Mouse (Mus musculus): Measurements from ENCODE around the gene Zfp365.

Gene Zfp365

DNA sequence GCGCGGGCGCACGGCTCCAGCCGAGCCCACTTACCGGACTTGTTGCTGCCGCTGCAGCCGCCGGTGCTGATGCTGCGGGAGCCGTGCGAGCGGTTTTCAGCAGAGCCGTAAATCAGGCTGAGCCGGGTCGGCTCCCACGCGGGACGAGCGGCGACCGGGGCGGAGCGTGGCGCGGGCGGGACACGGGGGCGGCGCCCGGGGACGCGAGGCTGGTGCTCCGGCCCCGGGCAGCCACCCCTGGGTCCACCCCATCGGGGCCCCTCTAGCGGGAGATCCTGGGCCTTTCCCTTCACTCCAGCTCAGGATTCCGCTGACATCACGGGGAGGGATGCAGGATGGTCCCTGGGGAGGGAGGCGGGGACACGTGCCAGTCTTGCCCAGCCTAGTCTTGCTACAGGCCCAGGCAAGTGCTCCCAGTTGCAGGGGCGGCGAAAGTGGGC lies at the start of gene Zfp365:
Zfp365 (minus strand) TSS at position 326 of the 440 bp plus-strand sequence.
- DNase-seq: peak; percentile 76 to 82

DNA sequence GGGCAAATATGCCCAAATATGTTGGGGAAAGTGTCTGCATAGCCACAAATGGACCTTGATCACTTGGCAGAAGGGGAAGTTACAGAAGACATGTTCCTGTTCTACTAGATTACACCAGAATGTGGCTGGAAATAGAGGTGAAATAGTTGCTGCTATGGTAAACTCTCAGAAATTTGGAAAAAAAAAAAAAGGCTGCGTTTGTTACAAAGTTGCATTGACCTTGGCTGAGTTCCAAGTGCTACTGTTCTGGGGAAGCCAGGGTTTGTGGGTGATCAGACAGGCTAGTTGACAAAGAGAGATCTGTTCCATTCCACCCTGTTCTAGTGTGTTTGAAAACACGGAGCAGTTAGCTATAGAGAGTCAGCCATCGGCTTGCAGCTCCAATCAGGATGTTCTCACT lies 47.5 kb upstream of the Zfp365 start:
- no peak for DNase-seq

DNA sequence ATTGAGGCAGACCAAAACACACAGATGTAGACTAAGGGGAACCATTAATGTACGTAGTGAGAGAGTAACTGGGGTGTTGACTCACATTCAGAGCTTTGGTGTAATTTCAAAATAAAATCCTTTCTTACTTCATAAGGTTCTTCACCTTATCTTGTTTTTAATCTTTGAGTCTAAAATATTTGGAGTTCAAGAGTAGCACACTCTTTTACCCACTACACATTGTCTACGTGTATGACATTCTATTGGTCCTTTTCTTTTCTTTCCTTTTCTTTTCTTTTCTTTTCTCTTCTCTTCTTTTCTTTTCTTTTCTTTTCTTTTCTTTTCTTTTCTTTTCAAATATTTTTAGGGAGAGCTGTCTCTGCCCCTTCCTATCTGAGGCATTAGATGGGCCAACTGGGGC lies 43.5 kb upstream of the Zfp365 start:
- DNase-seq: no peak

DNA sequence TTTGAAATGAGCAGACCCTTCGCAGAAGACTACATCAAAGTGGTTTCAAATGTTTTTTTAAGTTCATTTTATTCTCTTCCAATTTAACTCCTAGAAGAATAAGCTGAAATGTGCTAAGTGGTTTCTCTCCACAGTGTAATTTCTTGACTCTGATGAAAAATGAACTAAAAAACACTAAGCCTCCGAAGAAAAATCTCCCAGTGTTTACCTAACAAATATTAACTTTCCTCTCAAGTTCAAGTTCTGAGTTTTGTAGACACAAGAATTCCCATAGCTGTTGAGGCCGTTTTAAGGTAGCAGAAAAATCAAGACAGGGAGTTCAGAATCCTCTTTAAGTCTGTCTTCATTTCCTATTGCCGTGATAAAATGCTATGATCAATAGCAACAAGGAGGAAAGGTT lies 39.2 kb upstream of the Zfp365 start:
- no peak for DNase-seq

DNA sequence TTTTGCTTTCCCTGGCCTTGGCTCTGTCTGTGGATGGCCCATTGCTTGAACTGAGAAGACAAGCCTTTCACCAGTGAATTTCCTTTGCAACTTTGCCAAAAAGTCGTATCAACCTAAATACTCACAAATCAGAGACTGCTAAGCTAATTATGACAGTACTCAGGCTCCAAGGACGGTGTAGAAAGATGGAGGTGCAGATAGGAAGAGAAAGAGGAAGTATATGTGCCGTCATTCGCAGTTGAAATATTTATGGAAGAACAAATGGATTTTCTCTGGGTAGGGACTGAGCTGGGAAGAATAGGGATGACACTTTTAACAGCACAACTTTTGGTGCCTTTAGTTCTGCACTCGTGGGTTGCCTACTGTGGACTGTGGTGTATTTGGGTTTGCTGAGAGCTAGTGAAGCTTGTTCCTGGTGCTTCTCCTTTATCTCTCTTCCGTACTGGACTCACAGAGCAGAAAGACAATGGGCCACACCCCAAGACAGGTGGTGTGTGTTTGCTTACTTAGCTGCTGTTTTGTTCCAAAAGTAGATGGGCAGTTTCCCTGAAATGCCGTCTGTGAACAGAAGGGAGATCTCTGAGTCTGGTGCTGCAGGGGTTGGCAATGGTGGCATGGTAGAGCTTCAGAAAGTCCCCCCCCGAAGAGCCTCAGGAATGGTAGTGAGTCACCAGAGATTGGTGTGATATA lies 37.7 kb upstream of the Zfp365 start:
- DNase-seq: no peak

DNA sequence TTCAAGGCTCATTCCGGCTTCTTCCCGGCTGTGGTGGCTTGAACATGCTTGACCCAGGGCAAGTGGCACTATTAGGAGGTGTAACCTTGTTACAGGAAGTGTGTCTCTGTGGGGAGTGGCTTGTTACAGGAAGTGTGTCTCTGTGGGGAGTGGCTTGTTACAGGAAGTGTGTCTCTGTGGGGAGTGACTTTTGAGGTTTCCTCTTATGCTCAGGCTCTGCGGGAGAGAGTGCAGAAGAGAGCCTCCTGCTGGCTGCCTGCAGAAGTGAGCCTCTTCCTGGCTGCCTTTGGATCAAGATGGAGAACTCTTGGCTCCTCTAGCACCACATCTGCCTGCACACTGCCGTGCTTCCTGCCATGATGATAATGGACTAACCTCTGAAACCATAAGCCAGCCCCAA lies 31.1 kb upstream of the Zfp365 start:
- DNase-seq: no peak

DNA sequence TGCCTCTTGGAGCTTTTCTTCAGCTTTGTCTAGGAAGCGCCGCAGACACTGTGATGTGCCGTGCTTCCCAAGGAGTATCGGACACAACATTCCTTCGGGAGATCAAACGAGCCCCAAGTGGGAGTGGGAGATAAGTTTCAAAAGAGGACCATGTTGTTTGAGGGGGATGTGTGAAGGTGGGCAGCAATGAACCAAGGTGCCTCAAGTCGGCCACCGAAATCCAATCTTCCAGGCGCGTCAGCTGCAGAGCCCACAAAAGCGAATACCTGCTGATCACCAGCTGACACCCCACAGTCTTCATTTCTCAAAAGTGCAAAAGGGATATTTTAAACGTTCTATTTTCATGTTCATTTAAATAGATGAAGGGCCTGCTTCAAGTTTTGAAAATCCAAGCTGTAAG lies 27.1 kb upstream of the Zfp365 start:
- DNase-seq: no peak

DNA sequence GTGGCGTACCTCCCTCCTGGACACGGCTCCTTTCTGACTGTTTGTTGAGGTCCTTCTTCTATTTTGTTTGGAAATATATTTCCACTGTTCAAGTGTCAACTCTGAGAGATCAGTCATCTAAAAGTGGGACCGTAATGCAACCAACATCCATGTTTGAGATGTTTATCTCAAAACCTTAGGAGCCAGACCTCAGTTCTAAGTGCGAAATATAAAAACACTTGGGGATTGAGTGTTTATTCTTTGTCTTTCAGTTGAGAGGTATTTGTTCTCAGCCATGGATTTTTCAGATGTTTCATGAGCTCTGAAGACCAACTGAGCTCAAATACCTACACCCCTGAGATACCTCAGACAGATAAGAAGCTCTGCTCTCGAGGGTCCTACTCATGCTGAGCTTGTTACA lies 25.3 kb upstream of the Zfp365 start:
- no peak for DNase-seq

DNA sequence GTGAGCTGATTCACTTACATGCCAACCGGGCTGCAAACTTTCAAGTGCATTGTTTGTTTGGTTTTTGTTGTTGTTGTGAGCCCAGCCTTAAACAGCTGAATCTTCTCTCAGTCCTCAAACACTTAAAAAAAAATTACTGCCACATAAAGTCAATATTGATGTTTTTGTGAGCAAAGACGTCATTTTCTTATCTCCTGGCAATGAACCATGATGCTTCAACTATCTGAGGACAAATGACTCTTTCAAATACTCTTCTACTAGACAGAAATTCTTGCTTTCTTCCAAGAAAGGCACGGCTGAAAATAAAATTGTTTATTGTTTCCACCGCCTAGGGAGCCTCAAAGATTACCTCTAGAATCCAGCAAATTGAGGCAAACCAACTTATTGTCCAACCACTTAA lies 24.5 kb upstream of the Zfp365 start:
- DNase-seq: no peak

DNA sequence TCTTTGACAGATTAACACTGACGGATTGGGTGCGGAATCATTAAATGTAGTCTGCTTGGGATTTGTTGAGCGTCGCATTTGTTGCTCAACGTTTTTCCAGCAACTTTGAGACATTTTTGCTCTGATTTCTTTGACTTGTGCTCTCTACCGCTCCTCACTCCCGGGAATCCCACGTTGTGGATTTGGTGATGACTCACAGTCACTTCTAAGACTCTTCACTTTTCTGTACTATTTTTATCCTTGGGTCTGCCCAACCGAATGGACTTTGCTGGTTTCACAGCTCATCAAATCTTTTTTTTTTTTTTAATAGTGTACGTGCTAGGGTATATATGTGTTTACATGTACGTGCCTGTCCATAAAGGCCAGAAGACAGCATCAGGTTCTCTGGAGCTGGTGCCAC lies 20.3 kb upstream of the Zfp365 start:
- DNase-seq: no peak

DNA sequence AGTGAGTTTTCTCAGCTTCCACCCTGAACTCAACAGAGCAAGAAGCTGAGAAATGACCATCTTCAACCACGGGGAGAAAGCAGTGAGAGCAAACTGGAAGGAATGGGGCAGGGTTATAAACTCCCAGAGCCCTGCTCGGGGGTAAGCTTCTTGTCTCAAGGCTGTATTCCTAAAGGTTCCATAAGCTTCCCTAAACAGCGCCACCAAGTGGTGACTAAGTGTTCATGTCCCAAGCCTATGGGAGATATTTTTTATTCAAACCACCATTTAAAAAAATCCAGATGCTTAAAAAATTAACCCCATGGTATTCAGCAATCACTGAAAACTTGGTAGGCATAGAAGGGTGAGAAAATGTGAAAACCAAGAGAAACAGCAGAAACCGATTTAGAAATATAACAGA lies 18.9 kb upstream of the Zfp365 start:
- DNase-seq: no peak

DNA sequence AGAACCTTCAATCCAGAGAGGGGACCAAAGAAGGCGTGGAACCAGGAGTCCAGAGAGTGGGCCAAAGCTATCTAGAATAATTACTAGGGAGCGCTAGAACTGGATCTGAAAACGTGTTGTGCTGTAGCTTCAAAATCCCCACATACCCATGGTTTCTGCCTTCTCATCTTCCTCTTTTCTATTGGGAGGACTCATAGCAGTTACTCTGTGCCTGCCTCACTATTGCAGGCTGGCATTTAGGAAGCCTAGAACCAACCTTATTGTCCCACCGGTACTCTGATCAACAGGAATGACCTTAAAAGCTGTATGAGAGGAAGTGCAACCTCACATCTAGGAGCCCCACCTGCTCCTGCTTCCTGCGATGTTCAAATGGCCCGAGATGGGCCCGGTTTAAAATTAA lies 16.1 kb upstream of the Zfp365 start:
- no peak for DNase-seq

DNA sequence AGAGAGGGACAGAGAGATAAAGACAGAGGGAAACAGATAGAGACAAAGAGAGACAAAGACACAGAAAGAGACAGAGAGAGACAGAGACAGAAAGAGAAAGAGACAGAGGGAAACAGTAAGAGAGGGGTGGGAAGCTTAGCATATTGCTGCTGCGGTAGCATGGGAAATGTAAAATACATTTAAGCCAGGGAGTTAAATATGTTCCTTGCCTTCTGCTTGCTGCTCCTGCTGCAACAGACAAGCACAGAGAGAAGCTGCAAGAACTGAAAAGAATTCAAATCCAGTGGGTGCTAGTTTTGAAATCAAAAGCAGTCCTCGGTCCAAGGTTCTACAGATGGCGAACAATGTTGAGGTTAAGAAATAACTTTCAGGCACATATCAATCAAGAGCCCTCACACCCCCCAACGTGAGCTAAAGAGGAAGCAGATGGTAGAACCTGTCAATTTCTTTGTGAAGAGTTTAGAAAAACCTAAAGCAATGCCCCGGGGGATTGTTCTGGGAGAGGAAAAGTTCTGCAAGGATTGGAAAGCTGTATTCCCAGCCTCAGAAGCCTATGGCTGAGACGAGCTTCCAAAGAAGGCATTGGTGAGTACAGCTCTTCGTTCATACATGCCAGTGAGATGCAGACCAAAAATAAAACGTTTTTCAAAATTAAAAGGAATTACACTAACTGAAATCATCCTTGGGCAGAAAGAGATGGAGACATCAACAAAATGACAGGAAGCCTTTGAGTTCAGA lies 15.4 kb upstream of the Zfp365 start:
- no peak for DNase-seq

DNA sequence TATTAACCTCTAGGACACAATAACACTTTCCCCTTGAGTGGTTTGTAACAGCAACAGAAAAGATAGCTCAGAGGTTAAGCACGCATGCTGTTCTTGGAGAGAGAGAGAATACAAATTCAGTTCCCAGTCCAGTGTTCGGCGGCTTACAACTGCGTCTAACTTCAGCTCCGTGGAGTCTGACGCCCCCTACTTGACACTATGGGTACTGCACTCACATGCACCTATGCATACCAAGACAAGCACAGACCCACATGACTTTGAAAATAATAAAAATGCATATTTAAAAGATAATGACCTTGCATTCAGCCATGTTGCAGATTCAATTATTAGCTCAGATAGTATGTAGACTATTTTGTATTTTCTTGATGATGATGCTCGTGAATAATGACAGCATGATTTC lies 11.6 kb upstream of the Zfp365 start:
- DNase-seq: no peak

DNA sequence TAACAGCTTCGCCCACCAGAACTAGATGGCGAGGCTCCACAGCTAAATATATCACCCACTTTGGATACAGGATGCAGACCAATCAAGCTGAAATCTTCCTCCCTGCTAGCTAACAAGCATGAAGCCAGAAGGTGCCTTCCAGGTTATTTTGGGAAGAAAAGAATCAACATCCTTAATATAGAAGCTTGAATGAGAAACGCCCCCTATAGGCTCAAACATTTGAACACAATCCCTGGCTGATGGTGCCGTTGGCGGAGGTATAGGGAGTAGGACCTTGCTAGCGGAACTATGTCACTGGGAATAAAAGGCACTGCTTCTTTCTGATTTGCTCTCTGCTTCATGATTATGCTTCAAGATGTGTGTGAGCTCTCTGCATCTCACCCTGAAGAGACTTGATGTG lies 9.3 kb upstream of the Zfp365 start:
- DNase-seq: no peak

DNA sequence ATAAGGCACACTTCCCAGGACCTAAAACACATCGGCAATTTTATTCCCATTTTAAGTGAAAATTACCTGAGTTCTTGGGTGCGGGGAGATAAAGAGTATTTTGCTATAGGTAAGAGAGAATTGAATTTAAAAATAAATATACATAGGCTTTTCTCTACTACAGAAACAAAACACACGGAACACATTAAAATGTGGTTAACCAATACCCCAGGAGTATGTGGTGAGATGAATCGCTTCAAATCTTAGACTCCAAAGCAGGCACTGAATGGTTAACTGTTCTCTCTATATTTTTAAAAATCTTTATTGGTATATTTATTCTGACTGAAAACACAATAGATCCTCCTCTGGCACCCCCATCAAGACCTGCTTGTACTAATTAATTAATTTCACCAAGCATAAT lies 7.2 kb upstream of the Zfp365 start:
- DNase-seq: no peak

DNA sequence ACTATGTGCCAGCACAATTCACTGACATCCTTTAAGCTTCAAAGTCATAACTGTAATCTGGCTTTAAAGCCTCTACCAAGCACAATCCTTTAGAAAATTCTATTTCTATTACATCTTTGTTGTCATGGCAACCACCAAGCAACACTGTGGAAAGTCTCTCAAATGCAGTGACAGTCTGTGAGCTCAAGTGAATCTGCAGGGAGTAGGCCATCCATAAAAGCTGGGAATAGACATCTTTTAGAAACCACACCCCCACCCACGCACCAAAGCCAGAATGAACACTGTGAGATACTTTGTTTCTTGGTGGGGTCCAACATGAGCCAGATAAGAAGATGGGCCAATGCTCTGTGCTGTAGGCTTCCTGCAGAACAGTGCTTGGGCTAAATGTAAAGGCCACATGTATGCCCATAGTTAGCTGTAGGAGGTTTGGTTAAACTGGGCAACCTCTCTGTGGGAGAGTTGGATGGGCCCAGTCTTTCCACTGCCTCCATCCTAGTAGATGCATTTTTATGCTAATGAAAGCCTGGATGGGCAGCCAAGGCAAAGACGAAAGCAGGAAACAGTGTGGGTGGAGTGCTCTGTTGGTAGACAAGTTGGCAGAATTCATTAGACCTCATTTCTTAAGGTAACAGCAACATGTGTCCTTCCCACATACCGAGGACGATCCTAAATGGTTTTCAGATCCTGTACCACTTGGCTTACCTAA lies 5.9 kb upstream of the Zfp365 start:
- no peak for DNase-seq

DNA sequence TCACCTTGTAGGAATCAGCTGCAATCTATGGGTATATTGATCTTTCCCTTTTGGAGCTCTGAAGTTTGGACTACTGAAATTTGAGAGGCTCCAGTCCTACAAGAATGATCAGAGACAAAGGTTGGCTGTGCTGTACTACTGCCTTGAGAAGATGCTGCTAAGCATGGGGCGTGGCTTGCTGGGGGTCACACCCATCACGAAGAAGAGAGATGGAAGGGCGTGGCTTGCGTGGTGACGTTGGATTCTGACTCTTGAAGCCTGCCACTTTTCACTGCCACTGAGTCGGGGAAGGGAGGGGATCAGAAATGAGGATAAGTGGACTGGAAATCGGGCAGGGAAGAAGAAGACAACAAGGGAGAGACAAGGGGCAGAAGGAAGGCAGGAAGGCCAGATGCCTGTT lies 4.9 kb upstream of the Zfp365 start:
- DNase-seq: no peak

DNA sequence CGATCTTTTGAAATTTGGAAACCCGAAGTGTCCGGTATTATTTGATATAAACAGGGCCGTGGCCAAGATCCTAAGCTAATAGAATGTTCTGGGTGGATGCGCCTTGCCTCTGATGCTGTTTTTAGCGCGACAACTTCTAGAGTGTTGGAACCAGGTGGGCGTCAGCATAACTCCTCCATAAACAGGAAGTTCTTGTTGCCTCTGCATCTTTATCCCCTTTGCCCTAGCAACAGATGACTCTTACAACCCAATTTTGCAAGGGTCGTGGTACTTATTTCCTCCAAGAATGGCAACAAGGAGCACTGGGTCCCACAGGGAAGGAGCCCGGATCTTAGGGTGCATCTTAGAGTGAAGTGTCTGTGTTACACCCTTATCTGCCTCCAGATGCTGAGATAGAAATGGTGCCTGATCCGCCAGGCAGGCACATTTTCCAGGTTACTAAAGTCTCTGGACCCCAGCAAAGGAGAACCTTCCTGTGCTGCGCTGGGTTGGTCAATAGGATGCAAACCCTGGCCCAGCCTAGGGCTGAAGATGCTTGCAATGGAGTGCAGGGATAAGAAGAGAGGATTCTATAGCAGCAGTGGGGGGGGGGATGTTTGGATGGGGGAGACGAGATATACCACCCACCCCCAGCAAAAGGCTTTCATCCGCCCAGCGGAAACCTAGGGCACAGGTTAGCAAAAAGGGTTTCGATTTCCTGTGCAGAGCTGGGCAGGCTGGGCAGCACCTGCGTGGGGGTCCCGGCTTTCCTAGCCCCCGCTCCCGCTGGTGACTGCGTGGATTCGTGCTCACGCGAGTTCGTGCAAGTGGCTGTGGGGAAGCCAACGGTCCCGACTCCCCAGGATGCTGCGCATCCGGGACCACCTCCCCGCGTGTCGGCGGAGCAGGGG lies 770 bp downstream of the Zfp365 start:
- peak in 1 of 2 experiments; percentile 6 for DNase-seq

DNA sequence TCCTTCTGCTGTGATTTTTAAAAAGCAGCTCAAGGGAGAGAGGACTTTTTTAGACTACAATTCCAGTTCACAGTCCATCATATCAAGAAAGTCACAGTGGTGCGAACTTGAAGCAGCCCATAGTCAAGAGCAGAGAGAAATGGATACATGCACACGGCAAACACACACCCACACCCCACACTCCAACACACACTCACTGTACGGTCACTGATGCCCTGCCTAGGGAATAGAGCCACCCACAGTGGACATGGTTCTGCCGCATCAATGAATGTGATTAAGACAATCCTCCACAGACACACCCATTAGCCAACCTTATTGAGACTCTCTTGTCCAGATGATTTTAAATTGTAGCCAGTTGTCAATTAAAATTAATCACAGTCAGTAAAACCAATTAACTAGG lies 4.5 kb downstream of the Zfp365 start:
- DNase-seq: no peak

DNA sequence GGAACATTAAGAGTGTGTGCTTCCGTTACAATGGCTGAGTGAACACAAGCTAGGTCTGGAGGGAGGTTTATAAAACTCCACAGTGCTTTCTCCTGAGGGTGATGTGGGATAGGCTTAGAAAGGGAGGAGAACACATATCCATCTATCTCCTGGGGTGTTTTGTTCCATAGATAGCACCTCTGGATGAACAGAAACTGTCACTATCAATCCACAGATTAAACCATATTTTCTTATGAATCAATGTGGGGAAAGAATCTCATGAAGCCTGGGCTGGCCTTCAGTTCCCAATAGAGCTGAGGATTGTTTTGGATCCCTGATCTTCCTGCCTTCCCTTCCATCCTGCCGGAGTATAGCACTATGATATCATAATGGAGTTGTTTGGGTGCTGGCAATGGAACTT lies 5.5 kb downstream of the Zfp365 start:
- DNase-seq: no peak

DNA sequence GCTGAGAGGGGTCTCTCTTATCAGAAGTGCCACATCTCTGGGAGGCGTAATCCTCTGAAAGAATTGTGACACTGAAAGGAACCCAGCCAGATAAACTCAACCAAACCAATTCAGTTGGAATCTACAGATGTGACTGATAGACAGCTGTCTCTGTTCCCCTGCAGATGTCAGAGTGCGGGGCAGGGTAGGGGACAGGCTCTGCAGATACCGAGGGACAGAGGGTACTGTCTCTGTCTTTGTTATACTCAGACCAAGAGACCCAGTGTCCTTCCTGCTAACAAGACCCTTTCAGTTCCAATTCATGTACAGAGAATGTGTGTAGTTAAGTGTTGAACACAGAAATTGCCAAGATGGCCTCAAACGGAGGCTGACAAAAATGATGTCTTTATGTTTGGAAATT lies 6.4 kb downstream of the Zfp365 start:
- no peak for DNase-seq

DNA sequence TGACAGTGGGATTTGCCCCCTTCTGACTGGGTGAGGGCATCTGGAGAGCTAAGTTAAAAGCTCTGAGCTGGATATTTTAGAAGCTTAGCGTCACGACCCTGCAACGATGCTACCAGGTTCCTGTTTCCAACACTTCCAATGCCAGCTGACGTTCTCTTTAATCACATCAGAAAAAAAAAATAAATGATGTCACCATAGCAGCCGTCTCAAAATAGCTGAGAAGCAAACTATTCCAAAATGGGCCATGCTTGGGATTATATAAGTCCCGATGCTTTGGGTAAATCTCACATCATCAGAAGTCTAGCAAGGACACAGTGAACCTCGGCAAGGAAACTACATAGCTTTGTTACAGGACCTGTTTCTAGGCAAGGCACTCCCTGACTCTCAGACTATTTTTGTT lies 9.1 kb downstream of the Zfp365 start:
- no peak for DNase-seq
